Mouse (Mus musculus) forebrain, embryonic 16.5 days (tissue): ENCODE results near the gene Pbx4. TPM values are rescaled to one million over a fixed set of nuclear protein-coding genes. Genes with fewer than 3 reads are reported as not detected.

ENCODE experiments used
- ATAC-seq: fragments of 200-750 bp; cut with Nextera tagmentation; 2 replicates; pipeline ENCODE4 v1.8.0; 2017; ENCODE audit warnings: mild to moderate bottlenecking, moderate library complexity
- H3K27ac ChIP-seq: fragments of 300-500 bp; sonication (generic); 2 replicates; pipeline ENCODE4 v1.5.1; 2014; ENCODE audit warnings: low read length, control low read depth
- H3K27me3 ChIP-seq: fragments of 300-500 bp; sonication (generic); replicated peaks from 2 replicates; pipeline ENCODE4 v1.6.1; 2014; ENCODE audit warnings: low read length; ENCODE audit not compliant: control insufficient read depth, insufficient read depth
- H3K36me3 ChIP-seq: fragments of 300-500 bp; sonication (generic); 2 replicates; pipeline ENCODE4 v1.6.1; 2014; ENCODE audit not compliant: control insufficient read depth, insufficient read depth
- H3K4me1 ChIP-seq: fragments of 300-500 bp; sonication (generic); replicated peaks from 2 replicates; pipeline ENCODE4 v1.6.1; 2014; ENCODE audit warnings: low read length; ENCODE audit not compliant: control insufficient read depth, insufficient read depth
- H3K4me2 ChIP-seq: fragments of 300-500 bp; sonication (generic); 2 replicates; pipeline ENCODE4 v1.6.1; 2014; ENCODE audit warnings: mild to moderate bottlenecking, low read length, control low read depth
- H3K4me3 ChIP-seq: fragments of 300-500 bp; sonication (generic); replicated peaks from 2 replicates; pipeline ENCODE4 v1.5.1; 2014; ENCODE audit warnings: mild to moderate bottlenecking, low read length, control low read depth
- H3K9ac ChIP-seq: fragments of 300-500 bp; sonication (generic); replicated peaks from 2 replicates; pipeline ENCODE4 v1.6.1; 2014; ENCODE audit warnings: low read depth, low read length, control low read depth
- H3K9me3 ChIP-seq: fragments of 300-500 bp; sonication (generic); 2 replicates; pipeline ENCODE4 v1.6.1; 2016; ENCODE audit warnings: low read length; ENCODE audit not compliant: control insufficient read depth
- WGBS: fragments of 180-500 bp; shearing (Covaris S2); extraction: QIAGEN DNeasy Blood & Tissue Kit; methylation state at CpG from one replicate; pipeline ENCODE4 v1.1.7; 2014; 5-methylcytosine and 5-hydroxymethylcytosine counted together
- polyA plus RNA-seq: library from polyadenylated mRNA; unstranded; fragments of >200 nt; fragmentation: Nextera tagmentation; extraction: Ambion mirVana; gene quantifications from 2 replicates; pipeline ENCODE4 v1.2.1, GENCODE M21; 2015

Gene Pbx4
- polyA plus RNA-seq, 1 experiment from 2014 or later: 47.2 TPM

DNA sequence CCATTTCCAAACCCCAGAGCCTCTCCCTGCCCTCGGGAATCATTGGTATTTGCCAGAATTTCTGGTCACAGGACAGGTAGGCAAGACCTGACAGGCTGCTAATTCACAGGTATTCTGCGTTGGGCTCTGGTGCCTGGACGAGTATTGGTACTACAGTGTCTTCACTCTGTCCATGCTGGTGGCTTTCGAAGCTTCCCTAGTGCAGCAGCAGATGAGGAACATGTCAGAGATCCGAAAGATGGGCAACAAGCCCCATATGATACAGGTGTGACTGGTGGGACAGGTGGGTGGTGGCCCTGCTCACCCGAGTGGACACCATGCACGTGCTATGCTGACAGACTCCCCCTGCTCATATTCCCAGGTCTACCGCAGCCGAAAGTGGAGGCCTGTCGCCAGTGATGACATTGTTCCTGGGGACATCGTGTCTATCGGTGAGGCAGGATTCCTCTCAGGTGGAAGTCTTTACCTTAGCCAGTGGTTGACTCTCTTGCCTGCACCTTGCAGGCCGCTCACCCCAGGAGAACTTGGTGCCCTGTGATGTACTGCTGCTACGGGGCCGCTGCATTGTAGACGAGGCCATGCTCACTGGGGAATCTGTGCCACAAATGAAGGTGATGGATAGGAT is 35.5 kb upstream of the Pbx4 start:
- no peak overlapping the region for H3K4me2 ChIP-seq
- H3K27me3 ChIP-seq: no peaks in the 10 kb centered on the region
- 97% methylated on average over 16 of the region's 16 CpGs for WGBS
- H3K9me3 ChIP-seq: no peaks in the 10 kb centered on the region
- no peak for ATAC-seq
- no peak overlapping the region for H3K27ac ChIP-seq
- no peak overlapping the region for H3K9ac ChIP-seq
- H3K4me1 ChIP-seq: peaks cover 11% of the 10 kb centered on the region
- no peak overlapping the region for H3K4me3 ChIP-seq
- H3K36me3 ChIP-seq: peaks cover 38% of the 10 kb centered on the region

DNA sequence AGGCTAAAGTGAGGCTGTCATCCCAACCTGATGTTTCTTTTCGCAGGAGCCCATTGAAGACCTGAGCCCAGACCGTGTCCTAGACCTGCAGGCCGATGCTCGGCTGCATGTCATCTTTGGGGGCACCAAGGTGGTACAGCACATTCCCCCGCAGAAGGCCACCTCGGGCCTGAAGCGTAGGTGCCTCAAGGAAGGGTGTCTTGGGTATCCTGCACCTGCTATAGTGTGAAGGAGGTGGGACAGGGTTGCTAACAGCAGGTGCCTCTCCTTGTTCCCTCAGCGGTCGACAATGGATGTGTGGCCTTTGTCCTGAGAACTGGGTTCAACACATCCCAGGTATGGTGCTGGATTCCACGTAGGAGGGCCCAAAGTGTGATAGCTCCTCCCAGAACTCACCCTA is 34.6 kb upstream of the Pbx4 start:
- H3K9me3 ChIP-seq: no peaks in the 10 kb centered on the region
- H3K9ac ChIP-seq: no peak overlapping the region
- H3K27me3 ChIP-seq: no peaks in the 10 kb centered on the region
- peaks cover 3% of the 10 kb centered on the region for H3K4me1 ChIP-seq
- WGBS: 94% methylated on average over 10 of the region's 10 CpGs
- no peak overlapping the region for H3K4me2 ChIP-seq
- no peak for ATAC-seq
- peaks cover 42% of the 10 kb centered on the region for H3K36me3 ChIP-seq
- H3K27ac ChIP-seq: no peak overlapping the region
- no peak overlapping the region for H3K4me3 ChIP-seq

DNA sequence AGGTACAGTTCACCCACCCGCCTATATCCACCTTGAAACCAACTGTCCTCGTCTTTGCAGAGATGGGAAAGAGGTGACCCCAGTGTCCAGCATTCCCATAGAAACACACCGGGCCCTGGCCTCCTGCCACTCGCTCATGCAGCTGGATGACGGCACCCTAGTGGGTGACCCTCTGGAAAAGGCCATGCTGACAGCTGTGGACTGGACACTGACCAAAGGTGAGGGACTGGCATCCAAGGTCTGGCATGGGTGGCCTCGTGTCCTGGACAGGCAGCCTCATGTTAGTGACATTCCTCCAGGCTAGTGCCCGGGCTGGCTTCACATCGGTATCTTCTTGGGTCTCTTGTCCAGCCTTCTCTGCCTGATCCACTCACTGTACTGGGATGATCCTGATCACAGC is 33.0 kb upstream of the Pbx4 start:
- Histone ChIP-seq H3K36me3 (peaks cover 57% of the 10 kb centered on the region), H3K9me3 (no peaks in the 10 kb centered on the region), H3K27me3 (no peaks in the 10 kb centered on the region), H3K4me1 (no peaks in the 10 kb centered on the region), H3K9ac (no peak overlapping the region), H3K27ac (no peak overlapping the region), H3K4me3 (no peak overlapping the region), H3K4me2 (no peak overlapping the region)
- ATAC-seq: no peak
- 92% methylated on average over 8 of the region's 8 CpGs for WGBS

DNA sequence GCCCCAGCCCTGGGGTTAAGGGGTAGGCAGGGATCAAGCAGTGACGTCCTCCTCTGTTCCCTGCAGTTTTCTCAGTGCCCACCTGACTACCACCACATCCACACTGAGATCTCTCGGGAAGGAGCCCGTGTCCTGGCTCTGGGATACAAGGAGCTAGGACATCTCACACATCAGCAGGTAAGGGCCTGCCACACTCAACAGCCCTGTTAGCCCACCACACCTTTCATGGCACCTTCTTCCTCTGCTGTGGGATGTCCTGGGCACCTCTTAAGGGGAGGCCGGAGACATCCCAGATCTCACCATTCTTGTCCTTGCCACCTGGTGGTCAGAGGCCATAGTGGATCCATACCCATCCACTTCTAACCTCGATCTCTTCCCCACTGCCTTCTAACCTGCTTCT is 32.3 kb upstream of the Pbx4 start:
- no peak overlapping the region for H3K9ac ChIP-seq
- H3K27ac ChIP-seq: no peak overlapping the region
- ATAC-seq: no peak
- H3K4me2 ChIP-seq: no peak overlapping the region
- H3K4me3 ChIP-seq: no peak overlapping the region
- peaks cover 58% of the 10 kb centered on the region for H3K36me3 ChIP-seq
- H3K27me3 ChIP-seq: no peaks in the 10 kb centered on the region
- WGBS: 89% methylated on average over 5 of the region's 5 CpGs
- H3K4me1 ChIP-seq: no peaks in the 10 kb centered on the region
- H3K9me3 ChIP-seq: no peaks in the 10 kb centered on the region

GRCm38 (mm10) chr8:69801796-69802195 is 30.5 kb upstream of the Pbx4 start:
- WGBS: 93% methylated on average over 4 of the region's 4 CpGs
- H3K9me3 ChIP-seq: no peaks in the 10 kb centered on the region
- H3K4me1 ChIP-seq: no peaks in the 10 kb centered on the region
- H3K27me3 ChIP-seq: no peaks in the 10 kb centered on the region
- no peak overlapping the region for H3K27ac ChIP-seq
- no peak overlapping the region for H3K4me2 ChIP-seq
- ATAC-seq: no peak
- peaks cover 70% of the 10 kb centered on the region for H3K36me3 ChIP-seq
- no peak overlapping the region for H3K9ac ChIP-seq
- no peak overlapping the region for H3K4me3 ChIP-seq

DNA sequence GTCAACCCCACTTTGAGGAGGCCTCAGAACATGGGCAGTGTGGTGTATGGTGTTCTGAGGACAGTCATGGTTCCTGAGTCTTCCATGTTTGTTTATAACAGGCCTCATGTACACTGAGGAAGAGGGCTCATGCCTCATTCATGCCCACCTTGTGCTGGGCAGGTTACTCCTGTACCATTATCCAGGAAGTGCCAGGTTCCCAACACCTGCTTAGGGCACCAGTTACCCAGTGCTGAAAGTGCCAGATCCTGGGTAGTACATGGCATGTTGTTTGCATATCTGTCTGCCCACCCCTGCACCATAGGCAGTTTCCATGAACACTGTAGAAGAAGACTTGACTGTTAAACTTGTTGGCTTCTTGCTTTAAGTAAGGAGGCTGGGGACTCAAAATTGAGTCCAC is 30.1 kb upstream of the Pbx4 start:
- ATAC-seq: no peak

GRCm38 (mm10) chr8:69803366-69803765 is 28.9 kb upstream of the Pbx4 start:
- Histone ChIP-seq H3K4me2 (no peak overlapping the region), H3K9ac (no peak overlapping the region), H3K9me3 (no peaks in the 10 kb centered on the region), H3K4me3 (no peak overlapping the region), H3K36me3 (peaks cover 72% of the 10 kb centered on the region), H3K27ac (no peak overlapping the region), H3K27me3 (no peaks in the 10 kb centered on the region), H3K4me1 (no peaks in the 10 kb centered on the region)
- WGBS: 94% methylated on average over 7 of the region's 7 CpGs
- no peak for ATAC-seq

More for the DNA sequence above, 30.1 kb upstream of the Pbx4 start:
- Histone ChIP-seq H3K4me3 (no peak overlapping the region), H3K27me3 (no peaks in the 10 kb centered on the region), H3K4me1 (no peaks in the 10 kb centered on the region), H3K36me3 (peaks cover 70% of the 10 kb centered on the region), H3K9ac (no peak overlapping the region), H3K27ac (no peak overlapping the region), H3K4me2 (no peak overlapping the region), H3K9me3 (no peaks in the 10 kb centered on the region)

- Histone ChIP-seq H3K4me2 (no peak overlapping the region), H3K4me1 (peaks cover 5% of the 10 kb centered on the region), H3K36me3 (peaks cover 61% of the 10 kb centered on the region), H3K9ac (no peak overlapping the region), H3K27ac (no peak overlapping the region), H3K9me3 (no peaks in the 10 kb centered on the region), H3K4me3 (no peak overlapping the region), H3K27me3 (no peaks in the 10 kb centered on the region)
- ATAC-seq: no peak
- 94% methylated on average over 6 of the region's 6 CpGs for WGBS
Observed at GRCm38 (mm10) chr8:69804537-69804936, 27.8 kb upstream of the Pbx4 start.

GRCm38 (mm10) chr8:69805086-69805485 is 27.2 kb upstream of the Pbx4 start:
- no peaks in the 10 kb centered on the region for H3K27me3 ChIP-seq
- H3K4me1 ChIP-seq: peaks cover 11% of the 10 kb centered on the region
- H3K4me2 ChIP-seq: no peak overlapping the region
- WGBS: 92% methylated on average over 10 of the region's 10 CpGs
- no peak overlapping the region for H3K9ac ChIP-seq
- H3K4me3 ChIP-seq: no peak overlapping the region
- no peak overlapping the region for H3K27ac ChIP-seq
- no peaks in the 10 kb centered on the region for H3K9me3 ChIP-seq
- ATAC-seq: no peak
- H3K36me3 ChIP-seq: peaks cover 56% of the 10 kb centered on the region

- H3K4me1 ChIP-seq: peaks cover 11% of the 10 kb centered on the region
- 92% methylated on average over 9 of the region's 9 CpGs for WGBS
Observed at GRCm38 (mm10) chr8:69805491-69805890, 26.8 kb upstream of the Pbx4 start.

More at GRCm38 (mm10) chr8:69805491-69805890, 26.8 kb upstream of the Pbx4 start:
- no peak for ATAC-seq
- H3K9ac ChIP-seq: no peak overlapping the region
- H3K27me3 ChIP-seq: no peaks in the 10 kb centered on the region
- no peaks in the 10 kb centered on the region for H3K9me3 ChIP-seq
- no peak overlapping the region for H3K4me2 ChIP-seq
- no peak overlapping the region for H3K4me3 ChIP-seq
- no peak overlapping the region for H3K27ac ChIP-seq
- H3K36me3 ChIP-seq: peaks cover 53% of the 10 kb centered on the region
